Mouse (Mus musculus): ENCODE data around the gene Lmf1. TPM values are rescaled to one million over a fixed set of nuclear protein-coding genes. Genes with fewer than 3 reads are reported as not detected.

The Lmf1 gene
- polyA plus RNA-seq, 1 experiment from 2014 or later: 18.1 TPM

DNA sequence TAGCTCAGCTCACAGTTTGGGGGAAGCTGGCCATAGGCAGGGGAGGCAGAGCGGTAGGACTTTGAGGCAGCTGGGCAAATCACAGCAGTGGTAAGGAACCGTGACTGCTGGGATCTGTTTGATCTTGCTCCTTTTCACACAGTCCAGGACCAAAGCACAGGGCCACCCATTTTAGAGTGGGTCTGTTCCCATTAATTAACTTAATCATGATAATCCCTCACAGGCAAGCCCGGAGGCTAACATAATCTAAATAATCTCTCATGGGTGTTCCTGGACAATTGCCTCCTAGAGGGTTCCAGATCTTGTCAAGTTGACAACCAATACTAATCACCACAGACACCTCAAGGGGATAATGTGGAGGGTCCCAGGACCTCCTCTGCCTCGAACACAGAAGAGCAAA lies 19.3 kb upstream of the Lmf1 start:
- H3K9ac ChIP-seq (replicated peaks): no peak overlapping the region
- H3K36me3 ChIP-seq: no peaks in the 10 kb centered on the region
- H3K9me3 ChIP-seq: no peaks in the 10 kb centered on the region
- H3K4me3 ChIP-seq: no peak overlapping the region
- peaks cover 68% of the 10 kb centered on the region for H3K4me1 ChIP-seq
- H3K27ac ChIP-seq (replicated peaks): peak overlapping the region; percentile 87
- H3K4me2 ChIP-seq (replicated peaks): no peak overlapping the region
- 21% methylated on average over 4 of the region's 4 CpGs for WGBS
- no peak for ATAC-seq (replicated peaks)
- H3K27me3 ChIP-seq: no peaks in the 10 kb centered on the region

- H3K27me3 ChIP-seq: no peaks in the 10 kb centered on the region
- H3K4me3 ChIP-seq: no peak overlapping the region
- peak overlapping the region; percentile 87 for H3K27ac ChIP-seq (replicated peaks)
- peaks cover 75% of the 10 kb centered on the region for H3K4me1 ChIP-seq
- H3K9ac ChIP-seq (replicated peaks): no peak overlapping the region
- ATAC-seq (replicated peaks): no peak
- WGBS: 16% methylated on average over 5 of the region's 5 CpGs
- H3K36me3 ChIP-seq: no peaks in the 10 kb centered on the region
- H3K9me3 ChIP-seq: no peaks in the 10 kb centered on the region
- no peak overlapping the region for H3K4me2 ChIP-seq (replicated peaks)
These were observed 18.2 kb upstream of the Lmf1 start for GRCm38 (mm10) chr17:25560554-25561222.

DNA sequence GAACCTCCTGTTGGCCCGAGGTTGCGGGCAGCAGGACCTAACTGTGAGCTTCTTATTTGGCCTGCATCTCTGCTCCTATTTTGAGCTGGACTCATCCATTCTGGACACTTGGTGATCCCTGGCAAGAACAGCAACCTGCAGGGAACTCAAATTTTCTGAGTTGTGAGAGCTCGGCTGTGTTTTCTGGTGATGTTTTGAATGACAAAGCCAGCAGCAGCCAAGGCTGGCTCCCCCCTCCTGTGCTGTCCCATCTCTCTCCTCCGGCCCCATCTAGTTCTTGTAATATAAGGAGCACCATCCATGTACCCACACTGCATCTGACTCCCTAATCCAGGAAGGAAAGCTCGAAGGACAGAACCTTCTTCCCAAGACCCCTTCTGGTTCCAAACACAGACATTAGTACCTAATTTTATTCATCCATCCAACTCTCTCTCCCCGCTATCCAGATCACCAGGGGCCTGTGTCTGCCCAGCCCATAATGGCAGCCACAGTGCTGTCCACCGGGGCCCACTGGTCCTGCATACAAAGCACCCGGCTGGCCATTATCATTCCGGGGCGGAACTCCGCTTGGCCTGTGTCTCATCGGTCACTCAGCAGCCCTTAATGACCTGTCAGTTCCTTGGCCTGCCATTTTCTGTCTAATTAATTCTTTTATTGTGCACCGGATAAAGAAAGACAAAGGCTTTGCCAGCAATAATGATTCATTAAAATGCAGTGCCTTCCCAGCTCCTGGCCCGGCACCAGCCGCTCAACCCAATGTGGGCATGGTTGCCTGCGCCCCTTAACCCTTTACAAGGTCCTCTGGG lies 17.5 kb upstream of the Lmf1 start:
- Histone ChIP-seq H3K4me2 (replicated peaks) (no peak overlapping the region), H3K4me1 (peaks cover 72% of the 10 kb centered on the region), H3K9me3 (no peaks in the 10 kb centered on the region), H3K4me3 (no peak overlapping the region), H3K36me3 (no peaks in the 10 kb centered on the region), H3K9ac (replicated peaks) (no peak overlapping the region), H3K27me3 (no peaks in the 10 kb centered on the region), H3K27ac (replicated peaks) (peak overlapping the region; percentile 87)
- ATAC-seq (replicated peaks): peak; percentile 87
- 12% methylated on average over 16 of the region's 16 CpGs for WGBS

GRCm38 (mm10) chr17:25564481-25564880 lies 14.4 kb upstream of the Lmf1 start:
- Histone ChIP-seq H3K36me3 (no peaks in the 10 kb centered on the region), H3K27me3 (no peaks in the 10 kb centered on the region), H3K4me1 (peaks cover 84% of the 10 kb centered on the region), H3K9me3 (no peaks in the 10 kb centered on the region), H3K4me2 (replicated peaks) (no peak overlapping the region), H3K9ac (replicated peaks) (no peak overlapping the region), H3K27ac (replicated peaks) (peak overlapping the region; percentile 70), H3K4me3 (no peak overlapping the region)
- no peak for ATAC-seq (replicated peaks)
- WGBS: 47% methylated on average over 5 of the region's 5 CpGs

DNA sequence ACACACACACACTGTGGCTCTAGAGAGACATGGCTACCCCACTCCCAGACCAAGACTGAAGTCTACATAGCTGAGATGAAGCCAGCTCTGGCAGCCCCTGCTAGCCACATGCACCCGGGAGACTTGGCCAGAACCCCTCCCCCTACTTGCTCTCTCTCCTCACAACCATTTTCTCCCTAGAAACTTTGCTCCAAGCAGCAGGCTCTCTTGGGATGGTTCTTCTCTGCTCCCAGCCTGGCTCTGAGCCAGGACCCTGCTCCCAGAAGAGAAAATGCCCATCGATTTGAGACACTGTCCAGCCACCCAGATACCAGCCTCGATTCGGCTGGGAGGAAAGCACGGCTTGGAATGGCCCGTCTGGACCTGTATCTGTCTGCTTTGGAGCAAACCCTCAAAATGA lies 13.6 kb upstream of the Lmf1 start:
- H3K27me3 ChIP-seq: no peaks in the 10 kb centered on the region
- WGBS: 14% methylated on average over 6 of the region's 6 CpGs
- ATAC-seq (replicated peaks): no peak

GRCm38 (mm10) chr17:25565860-25566600 lies 12.9 kb upstream of the Lmf1 start:
- ATAC-seq (replicated peaks): no peak
- no peak overlapping the region for H3K9ac ChIP-seq (replicated peaks)
- H3K4me1 ChIP-seq: peaks cover 86% of the 10 kb centered on the region
- 61% methylated on average over 17 of the region's 17 CpGs for WGBS
- 0 out of 2 replicates have a peak, but pooled peaks cover 2% of the 10 kb centered on the region for H3K27me3 ChIP-seq
- H3K4me3 ChIP-seq: peak overlapping the region; percentile 10
- peak overlapping the region; percentile 35 for H3K4me2 ChIP-seq (replicated peaks)
- peak overlapping the region; percentile 80 for H3K27ac ChIP-seq (replicated peaks)
- H3K36me3 ChIP-seq: no peaks in the 10 kb centered on the region
- no peaks in the 10 kb centered on the region for H3K9me3 ChIP-seq

More for the DNA sequence above, 13.6 kb upstream of the Lmf1 start:
- Histone ChIP-seq H3K27ac (replicated peaks) (peak overlapping the region; percentile 80), H3K4me3 (peak overlapping the region; percentile 10), H3K36me3 (no peaks in the 10 kb centered on the region), H3K4me1 (peaks cover 86% of the 10 kb centered on the region), H3K9ac (replicated peaks) (peak overlapping the region; percentile 18; the same call in 1 of the 2 replicates), H3K9me3 (no peaks in the 10 kb centered on the region), H3K4me2 (replicated peaks) (peak overlapping the region; percentile 35)

DNA sequence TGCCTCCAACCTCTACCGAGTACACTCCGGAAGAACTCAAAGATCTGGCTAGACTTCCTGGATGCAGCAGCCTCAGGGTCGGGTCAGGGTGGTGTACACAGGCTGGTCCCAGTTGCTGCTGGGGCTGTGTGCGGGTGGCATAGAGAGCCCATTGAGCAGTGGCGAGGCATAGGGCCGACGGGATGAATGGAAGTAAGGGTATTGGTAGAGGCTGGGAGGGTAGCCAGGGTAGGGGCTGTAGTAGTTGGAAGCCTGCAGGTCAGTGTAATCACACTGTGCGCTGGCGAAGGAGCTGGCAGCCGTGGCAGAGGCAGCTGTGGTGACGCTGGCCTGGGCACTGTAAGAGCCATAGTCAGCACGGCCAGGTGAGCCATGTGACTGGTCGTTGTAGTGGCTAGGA lies 11.6 kb upstream of the Lmf1 start:
- Histone ChIP-seq H3K27ac (replicated peaks) (peak overlapping the region; percentile 71), H3K9ac (replicated peaks) (peak overlapping the region; percentile 10; the same call in 1 of the 2 replicates), H3K36me3 (no peaks in the 10 kb centered on the region), H3K4me1 (peaks cover 78% of the 10 kb centered on the region), H3K27me3 (0 out of 2 replicates have a peak, but pooled peaks cover 3% of the 10 kb centered on the region), H3K4me2 (replicated peaks) (peak overlapping the region; percentile 74), H3K9me3 (no peaks in the 10 kb centered on the region), H3K4me3 (peak overlapping the region; percentile 44)
- WGBS: 61% methylated on average over 13 of the region's 13 CpGs
- ATAC-seq (replicated peaks): no peak

DNA sequence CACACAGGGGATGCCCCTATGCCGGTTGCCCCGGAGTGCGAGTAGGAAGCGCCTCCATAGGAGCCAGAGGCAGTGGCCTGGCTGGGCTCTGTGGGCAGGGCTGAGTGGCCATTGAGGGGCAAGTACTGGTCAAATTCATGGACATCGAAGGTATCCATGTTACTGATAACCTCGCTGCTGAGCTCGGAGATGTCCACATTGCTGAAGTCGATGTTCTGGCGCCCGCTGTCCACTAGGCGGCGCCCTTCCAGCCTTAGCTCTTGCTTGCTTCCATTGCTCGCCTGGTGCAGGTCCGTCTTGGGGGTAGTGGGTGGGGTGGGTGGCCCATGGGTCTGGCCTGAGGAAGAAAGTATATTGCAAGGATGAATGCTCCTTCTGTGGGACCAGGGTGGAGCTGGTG lies 11.1 kb upstream of the Lmf1 start:
- Histone ChIP-seq H3K4me1 (peaks cover 75% of the 10 kb centered on the region), H3K27me3 (0 out of 2 replicates have a peak, but pooled peaks cover 3% of the 10 kb centered on the region), H3K4me2 (replicated peaks) (peak overlapping the region; percentile 74), H3K36me3 (no peaks in the 10 kb centered on the region), H3K27ac (replicated peaks) (peak overlapping the region; percentile 71), H3K4me3 (peak overlapping the region; percentile 44), H3K9me3 (no peaks in the 10 kb centered on the region), H3K9ac (replicated peaks) (peak overlapping the region; percentile 53)
- 22% methylated on average over 14 of the region's 14 CpGs for WGBS
- ATAC-seq (replicated peaks): peak; percentile 26; the same call in 1 of the 2 replicates

DNA sequence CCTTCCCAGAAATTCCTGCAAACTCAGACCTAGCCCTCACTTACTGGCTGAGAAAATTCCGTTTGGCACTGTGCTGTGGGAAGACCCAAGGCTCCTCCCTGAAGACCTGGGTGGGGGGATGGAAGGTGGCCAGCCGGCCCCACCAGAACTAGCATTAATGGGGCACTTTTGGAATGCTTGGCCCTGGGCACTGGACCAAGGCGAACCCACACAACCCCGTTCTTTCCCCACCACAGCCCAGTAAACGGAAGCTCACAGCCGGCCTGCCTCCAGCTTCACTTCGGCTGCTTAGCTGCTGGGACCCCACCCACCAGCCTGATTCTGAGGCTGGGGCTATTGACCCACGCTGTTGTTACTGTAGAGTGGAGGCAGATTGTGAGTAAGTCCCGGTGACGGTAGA lies 10.7 kb upstream of the Lmf1 start:
- 23% methylated on average over 10 of the region's 10 CpGs for WGBS
- no peaks in the 10 kb centered on the region for H3K9me3 ChIP-seq
- peaks cover 73% of the 10 kb centered on the region for H3K4me1 ChIP-seq
- ATAC-seq (replicated peaks): no peak; the same call in 1 of the 2 replicates
- 0 out of 2 replicates have a peak, but pooled peaks cover 3% of the 10 kb centered on the region for H3K27me3 ChIP-seq
- H3K4me3 ChIP-seq: peak overlapping the region; percentile 44
- H3K9ac ChIP-seq (replicated peaks): peak overlapping the region; percentile 53
- H3K36me3 ChIP-seq: no peaks in the 10 kb centered on the region
- H3K4me2 ChIP-seq (replicated peaks): peak overlapping the region; percentile 74
- H3K27ac ChIP-seq (replicated peaks): peak overlapping the region; percentile 71

DNA sequence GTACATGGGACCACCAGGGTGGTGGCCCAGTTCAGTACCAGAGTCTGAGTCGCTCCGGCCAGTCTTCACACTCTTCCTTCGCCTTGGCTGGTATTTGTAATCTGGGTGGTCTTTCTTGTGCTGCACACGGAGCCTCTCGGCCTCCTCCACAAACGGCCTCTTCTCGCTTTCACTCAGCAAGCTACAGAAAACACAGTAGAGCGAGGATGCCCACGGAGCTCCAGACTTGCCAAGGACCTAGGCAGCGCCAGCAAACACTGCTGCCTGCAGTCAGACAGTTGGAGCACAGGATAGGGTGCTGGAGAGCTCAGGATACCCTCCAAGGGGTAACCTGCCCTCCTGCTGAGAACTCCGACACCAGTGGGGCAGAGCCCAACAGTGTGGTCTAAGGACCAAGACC lies 10.0 kb upstream of the Lmf1 start:
- Histone ChIP-seq H3K9me3 (no peaks in the 10 kb centered on the region), H3K4me1 (peaks cover 67% of the 10 kb centered on the region), H3K9ac (replicated peaks) (peak overlapping the region; percentile 53), H3K27ac (replicated peaks) (peak overlapping the region; percentile 71), H3K36me3 (no peaks in the 10 kb centered on the region), H3K27me3 (0 out of 2 replicates have a peak, but pooled peaks cover 3% of the 10 kb centered on the region), H3K4me3 (peak overlapping the region; percentile 44), H3K4me2 (replicated peaks) (peak overlapping the region; percentile 74)
- no peak for ATAC-seq (replicated peaks)
- 29% methylated on average over 11 of the region's 11 CpGs for WGBS

- 2% methylated on average over 54 of the region's 54 CpGs for WGBS
- Histone ChIP-seq H3K27ac (replicated peaks) (peak overlapping the region; percentile 71), H3K9ac (replicated peaks) (peak overlapping the region; percentile 53), H3K4me3 (peak overlapping the region; percentile 44), H3K4me2 (replicated peaks) (peak overlapping the region; percentile 74), H3K27me3 (0 out of 2 replicates have a peak, but pooled peaks cover 3% of the 10 kb centered on the region), H3K9me3 (no peaks in the 10 kb centered on the region), H3K36me3 (no peaks in the 10 kb centered on the region), H3K4me1 (peaks cover 58% of the 10 kb centered on the region)
- peak; percentile 9; the same call in 1 of the 2 replicates for ATAC-seq (replicated peaks)
These were observed 8.8 kb upstream of the Lmf1 start for GRCm38 (mm10) chr17:25569833-25570647.
